Mouse (Mus musculus) right cerebral cortex, adult 18-20 months (tissue): ENCODE measurements around the gene Ang2.
A peak's percentile ranks its signal among the peaks of the same experiment; 100 is the strongest.
"Not testable (repeated sequence)": the region's sequence is repeated elsewhere in the genome, so short reads cannot be mapped to it uniquely, and the experiment has no call there.

ENCODE experiments used
- DNase-seq: peaks from one replicate; pipeline ENCODE4 v3.0.0; 2022; ENCODE audit warnings: mixed read lengths

Ang2 gene

DNA sequence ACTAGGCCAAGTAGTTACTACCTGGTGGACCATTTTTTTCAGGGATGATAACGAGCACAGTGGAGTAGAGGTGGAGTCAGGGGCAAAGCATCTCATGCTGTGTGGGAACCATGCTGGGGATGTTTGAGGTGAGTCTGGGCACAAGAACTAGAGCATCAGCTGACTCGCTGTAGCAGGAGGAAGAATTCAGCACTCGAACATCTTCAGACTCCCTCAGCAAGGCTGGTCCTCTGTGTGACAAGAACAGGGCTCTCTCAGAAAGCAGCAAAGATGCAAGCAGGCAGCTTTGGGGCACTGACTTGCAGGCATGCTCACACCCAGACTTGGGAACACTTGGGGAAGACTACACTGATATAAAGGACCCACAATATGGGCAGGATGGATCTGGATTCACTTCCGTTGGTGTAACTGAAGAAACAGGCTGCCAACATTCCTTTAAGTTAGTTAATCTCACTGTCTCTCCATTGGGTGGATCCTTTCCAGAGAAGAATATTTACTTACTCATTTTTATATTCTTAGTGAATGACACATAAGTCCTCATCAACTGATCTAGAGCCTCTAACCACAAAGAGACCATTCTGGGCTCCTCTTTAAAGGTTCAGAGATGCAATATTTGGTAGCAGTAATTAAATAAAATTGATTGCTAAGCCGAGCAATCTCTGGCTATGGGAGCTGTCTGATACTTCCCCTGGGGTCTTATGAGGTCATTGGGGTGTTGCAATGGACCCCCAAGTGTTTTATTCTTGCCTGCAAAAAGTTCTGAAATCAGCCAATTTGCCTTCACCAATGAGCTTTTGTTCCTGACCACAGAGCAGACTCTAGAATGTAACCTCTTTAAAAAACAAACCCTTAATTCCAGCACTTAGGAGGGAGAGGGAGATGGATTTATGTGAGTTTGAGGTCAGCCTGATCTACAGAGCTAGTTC, at the start of gene Ang2:
Ang2 (minus strand) TSS at position 51 of the 926 bp plus-strand sequence.
- no peak for DNase-seq

GRCm38 (mm10) chr14:51247736-51248135, 48.8 kb upstream of the Ang2 start:
- DNase-seq: no peak

DNA sequence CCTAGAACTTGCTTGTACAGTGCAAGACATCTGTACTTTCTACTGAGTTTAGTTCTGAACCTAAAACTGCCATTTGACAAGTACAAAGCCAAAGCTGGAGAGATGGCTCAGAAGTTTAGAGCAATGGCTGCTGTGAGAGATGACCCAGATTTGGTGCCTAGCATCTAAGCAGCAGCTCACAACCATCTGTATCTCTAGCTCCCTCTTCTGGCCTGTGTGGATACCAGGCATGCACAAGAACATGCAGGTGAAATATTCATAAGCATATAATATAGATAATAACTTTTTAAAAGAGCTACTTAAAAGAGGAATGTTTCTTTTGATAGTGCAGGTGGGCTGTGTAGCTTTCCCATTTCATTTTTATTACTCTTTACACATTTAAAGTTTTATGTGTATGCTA, 42.0 kb upstream of the Ang2 start:
- peak; percentile 55 for DNase-seq

- DNase-seq: not testable (repeated sequence)
These were observed 38.5 kb upstream of the Ang2 start for GRCm38 (mm10) chr14:51237488-51237887.

- not testable (repeated sequence) for DNase-seq
These were observed 30.7 kb upstream of the Ang2 start for GRCm38 (mm10) chr14:51229657-51230056.

GRCm38 (mm10) chr14:51220075-51220474, 21.1 kb upstream of the Ang2 start:
- not testable (repeated sequence) for DNase-seq

DNA sequence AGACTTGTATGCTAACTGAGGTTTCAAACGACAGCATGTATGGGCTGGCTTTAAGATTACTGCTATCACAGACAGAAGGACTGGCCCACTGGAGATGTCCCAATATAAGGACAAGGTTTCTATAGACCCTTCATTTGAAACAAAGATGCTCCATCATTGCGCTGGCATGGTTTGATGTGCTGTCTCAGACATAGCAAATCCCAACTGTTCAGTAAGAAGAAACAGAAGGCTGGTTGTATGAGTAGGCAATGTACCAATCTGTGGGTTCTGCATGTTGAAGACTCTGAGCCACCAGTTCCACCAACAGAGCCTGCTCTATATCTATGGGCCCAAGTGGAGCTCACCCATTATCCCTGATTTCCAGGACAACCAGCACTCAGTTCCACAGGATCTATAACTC, 4.2 kb upstream of the Ang2 start, which contains the start of gene Ear14:
Ear14 (plus strand) TSS at position 277 of the 400 bp plus-strand sequence.
- no peak for DNase-seq

- DNase-seq: no peak
These were observed 1.5 kb upstream of the Ang2 start for GRCm38 (mm10) chr14:51200466-51200865.

DNA sequence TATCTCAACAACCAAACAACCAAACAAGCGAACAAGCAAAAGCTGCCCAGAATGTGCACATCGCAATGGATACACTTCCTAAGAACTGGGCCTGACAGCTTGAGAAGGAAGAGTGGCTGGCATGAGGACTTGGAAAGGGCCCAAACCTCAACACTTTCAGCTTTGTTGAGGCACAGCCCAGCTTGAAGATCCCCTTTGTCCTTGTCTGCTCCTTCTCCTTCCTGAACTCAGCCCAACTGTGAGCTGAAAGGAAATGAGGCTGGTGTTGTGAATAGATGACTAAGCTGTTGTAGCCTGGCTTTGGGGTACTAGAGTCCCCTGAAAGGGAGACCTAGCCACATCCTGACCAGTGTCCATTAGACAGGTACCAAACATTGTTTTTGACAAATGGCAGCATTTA, 1.1 kb upstream of the Ang2 start:
- peak; percentile 2 for DNase-seq

GRCm38 (mm10) chr14:51195681-51196080, 3.3 kb downstream of the Ang2 start:
- DNase-seq: no peak

DNA sequence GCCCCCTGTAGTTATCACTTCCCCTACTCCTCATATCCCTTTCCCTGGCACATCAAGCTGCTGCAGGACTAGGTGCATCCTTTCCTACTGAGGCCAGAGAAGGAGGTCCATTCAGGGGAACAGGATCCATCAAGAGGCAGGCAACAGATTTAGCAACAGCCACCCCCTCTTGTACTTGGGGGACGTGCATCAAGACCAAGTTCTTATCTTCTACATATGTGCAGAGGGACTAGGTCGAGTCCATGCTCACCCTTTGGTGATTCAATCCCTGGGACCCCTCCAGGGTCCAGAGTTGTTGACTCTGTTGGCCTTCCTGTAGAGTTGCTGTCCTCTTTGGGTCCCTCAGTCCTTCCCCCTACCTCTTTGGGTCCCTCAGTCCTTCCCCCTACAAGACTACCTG, 17.9 kb downstream of the Ang2 start:
- DNase-seq: not testable (repeated sequence)

GRCm38 (mm10) chr14:51173843-51174242, 25.1 kb downstream of the Ang2 start:
- no peak for DNase-seq

- peak; percentile 6 for DNase-seq
These were observed 26.0 kb downstream of the Ang2 start for GRCm38 (mm10) chr14:51172947-51173346.

GRCm38 (mm10) chr14:51172095-51172865, 26.7 kb downstream of the Ang2 start:
- DNase-seq: peak; percentile 5

DNA sequence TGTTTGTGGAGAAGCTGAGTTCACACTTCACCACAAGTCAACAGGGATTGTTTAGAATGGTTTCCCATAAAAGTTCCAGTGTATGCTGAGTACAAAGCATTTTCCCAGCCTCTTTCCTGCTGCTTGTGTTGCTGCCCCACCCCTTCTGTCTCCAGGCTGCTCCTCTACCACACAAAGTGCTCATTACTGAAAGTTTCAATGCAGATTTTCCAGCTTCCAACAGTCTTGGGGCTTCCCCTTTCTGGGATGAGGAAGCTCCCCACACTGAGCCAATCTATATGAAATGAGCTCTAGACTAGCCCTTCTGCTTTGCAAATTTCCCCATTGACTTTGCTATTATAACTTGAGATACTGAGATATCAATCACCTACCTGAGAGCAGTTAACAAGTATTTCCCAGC, 32.9 kb downstream of the Ang2 start:
- no peak for DNase-seq

DNA sequence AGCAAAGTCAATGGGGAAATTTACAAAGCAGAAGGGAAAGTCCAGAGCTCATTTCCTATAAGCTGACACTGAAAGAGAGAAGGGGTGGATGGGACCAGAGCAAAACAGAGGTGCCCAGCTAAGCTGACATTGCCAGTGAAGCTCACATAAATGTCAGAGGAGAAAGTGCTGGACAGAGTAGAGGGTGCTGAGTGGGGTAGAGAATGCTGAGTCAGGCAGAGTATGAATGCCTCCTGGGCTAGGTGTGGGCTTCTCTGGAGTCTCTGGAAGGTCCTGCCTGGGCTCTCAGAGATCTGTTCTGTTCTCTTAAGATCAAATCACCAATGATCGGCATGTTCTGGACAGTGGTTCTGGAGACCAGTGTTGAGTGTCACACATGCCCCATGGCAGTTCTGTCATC, 33.5 kb downstream of the Ang2 start:
- DNase-seq: no peak

- not testable (repeated sequence) for DNase-seq
These were observed 35.6 kb downstream of the Ang2 start for GRCm38 (mm10) chr14:51163323-51163722.

DNA sequence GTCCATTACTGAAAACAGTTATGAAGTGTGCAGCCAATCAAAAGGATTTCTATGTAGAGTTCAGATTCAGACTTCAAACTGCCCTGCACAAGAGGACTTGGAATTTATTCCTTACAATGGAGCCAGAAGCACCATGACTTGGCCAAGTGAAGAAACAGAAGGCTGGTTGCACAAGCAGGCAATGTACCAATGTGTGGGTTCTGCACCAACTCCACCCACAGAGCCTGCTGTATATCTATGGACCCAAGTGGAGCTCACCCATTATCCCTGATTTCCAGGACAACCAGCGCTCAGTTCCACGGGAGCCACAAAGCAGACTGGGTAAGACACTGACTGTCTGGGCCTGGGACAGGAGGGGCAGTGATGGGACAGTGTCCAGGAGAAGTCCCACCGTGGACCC, 37.0 kb downstream of the Ang2 start, which contains the start of gene Rnase2b:
Rnase2b (plus strand) TSS at position 285 of the 400 bp plus-strand sequence.
- DNase-seq: peak; percentile 11

DNA sequence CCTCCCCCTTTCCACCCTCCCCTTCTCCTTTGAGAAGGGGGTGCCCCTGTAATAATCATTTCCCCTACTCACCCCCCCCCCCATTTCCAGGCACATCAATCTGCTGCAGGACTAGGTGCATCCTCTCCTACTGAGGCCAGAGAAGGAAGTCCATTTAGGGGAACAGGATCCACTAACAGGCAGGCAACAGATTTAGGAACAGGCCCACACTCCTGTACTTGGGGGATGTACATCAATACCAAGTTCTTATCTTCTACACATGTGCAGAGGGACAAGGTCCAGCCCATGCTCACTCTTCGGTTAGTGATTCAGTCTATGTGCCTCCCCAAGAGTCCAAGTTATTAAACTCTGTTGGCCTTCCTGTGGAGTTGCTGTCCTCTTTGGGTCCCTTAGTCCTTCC, 41.9 kb downstream of the Ang2 start:
- DNase-seq: no peak

DNA sequence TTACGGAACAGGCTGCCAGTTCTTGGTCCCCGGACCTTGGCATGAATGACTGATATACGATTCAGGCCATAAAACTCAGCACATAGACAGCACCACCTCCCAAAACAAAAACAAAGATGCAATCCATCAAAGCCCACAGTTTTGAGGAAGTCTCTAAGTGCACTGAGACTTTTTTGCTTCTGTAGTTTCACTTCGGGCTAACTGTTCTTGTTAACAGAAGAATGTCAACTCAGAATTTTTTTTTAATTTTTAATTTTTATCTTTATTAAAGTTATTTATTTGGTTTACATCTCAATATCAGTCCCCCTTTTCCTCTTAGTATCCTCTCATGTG, 42.2 kb downstream of the Ang2 start:
- no peak for DNase-seq

GRCm38 (mm10) chr14:51156056-51156735, 42.8 kb downstream of the Ang2 start:
- DNase-seq: no peak

DNA sequence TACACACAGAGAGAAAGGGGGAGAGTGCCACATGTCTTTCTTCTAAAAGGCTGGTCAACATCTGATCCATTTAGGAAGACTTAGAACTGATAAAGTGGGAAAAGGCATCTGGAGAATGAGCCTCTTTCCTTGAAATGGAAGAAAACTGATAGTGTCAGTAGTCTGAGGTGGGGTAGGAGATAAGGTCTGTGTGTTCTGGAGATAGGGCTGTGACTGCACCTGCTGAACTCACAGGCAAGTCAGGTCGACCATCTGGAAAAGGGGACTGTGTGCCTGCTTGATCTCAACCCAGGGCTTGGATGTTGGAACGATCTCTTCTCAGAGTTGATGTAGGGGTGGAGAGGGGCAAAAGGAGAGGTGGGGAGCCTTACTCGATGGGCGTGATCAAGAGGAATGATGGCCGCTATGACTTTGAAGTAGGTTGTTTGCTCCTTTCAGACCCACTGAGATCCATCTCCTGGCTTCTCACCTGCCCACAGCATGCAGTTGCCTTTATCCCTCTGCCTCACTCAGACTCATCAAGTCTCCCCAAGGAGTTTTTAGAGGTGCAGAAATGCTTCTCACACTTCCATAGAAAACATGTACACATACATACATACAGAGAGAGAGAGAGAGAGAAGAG, 46.6 kb downstream of the Ang2 start:
- no peak for DNase-seq
